ENCODE assay signal across 25 mouse cellular contexts in the genomic region with DNA sequence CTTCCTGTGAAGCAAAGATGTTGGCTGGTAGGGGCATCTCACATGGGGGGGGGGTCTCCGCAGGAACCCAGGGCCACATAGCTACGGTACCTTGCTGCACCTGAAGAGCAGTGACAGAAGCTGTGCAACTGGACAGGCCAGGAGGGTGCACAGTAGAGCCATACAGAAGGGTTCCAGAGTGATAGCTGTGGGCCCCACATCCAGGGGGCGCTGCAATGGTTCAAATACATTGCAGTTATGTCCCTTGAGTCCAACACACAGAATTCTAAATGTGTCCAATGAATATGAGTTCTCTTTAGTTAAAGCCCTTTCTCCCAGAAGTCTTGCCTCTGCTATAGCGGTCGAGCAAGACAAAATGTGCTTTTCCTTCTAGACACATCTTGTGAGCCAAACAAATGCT.
DNase-seq lines count a peak whose midpoint lies in the region; ATAC-seq and TF ChIP-seq lines count a peak whose summit lies in the region.
"Had no signal": no experiment of that assay in that cellular context is flagged by ENCODE, and none has a peak within 500 bp of the region (broad histone marks: within the 10 kb centered on the region; RNA-seq: fewer than 3 reads in every experiment).

No protein-coding gene starts in this region.

- H3K4me3 ChIP-seq in heart, adult 2 months: no peak overlapping the region
- no peak overlapping the region for H3K4me3 ChIP-seq in layer of hippocampus, adult 2 months
- no peak overlapping the region for H3K4me3 ChIP-seq in lung, postnatal 0 days (ENCODE audit: low read depth, low read length)
- no peak overlapping the region for H3K4me3 ChIP-seq in ES-Bruce4 (ENCODE audit: low read depth, low read length)
- H3K4me3 ChIP-seq: embryonic facial prominence, embryonic 15.5 days; erythroblast, embryonic 14.5 days; forebrain, embryonic 10.5 days; gastrocnemius, adult 2 months; heart, embryonic 10.5 days; hindbrain, embryonic 13.5 days had no signal

- H3K4me2 ChIP-seq in lung, postnatal 0 days (replicated peaks; ENCODE audit: low read depth, low read length): no peak overlapping the region
- H3K4me2 ChIP-seq: embryonic facial prominence, embryonic 15.5 days; hindbrain, embryonic 13.5 days had no signal

- no peak for TF ChIP-seq POLR2A in heart, adult 2 months (IDR thresholded peaks at IDR 0.05; ENCODE audit: insufficient read depth, low read depth, low read length)
- TF ChIP-seq POLR2A in ES-Bruce4 (IDR thresholded peaks at IDR 0.05; ENCODE audit: insufficient read depth, low read length): no peak

- 87% methylated on average over 5 of the region's 5 CpGs for WGBS in heart, adult 2 months
- 85% methylated on average over 5 of the region's 5 CpGs for WGBS in lung, postnatal 0 days

- no peaks in the 10 kb centered on the region for H3K79me2 ChIP-seq in heart, adult 2 months (replicated peaks; ENCODE audit: control insufficient read depth, insufficient read depth, low read length)

- no peaks in the 10 kb centered on the region for H3K9me3 ChIP-seq in lung, postnatal 0 days (ENCODE audit: low read length)
- H3K9me3 ChIP-seq in ES-Bruce4 (replicated peaks; ENCODE audit: control insufficient read depth, insufficient read depth, low read length, poor library complexity, severe bottlenecking): no peaks in the 10 kb centered on the region
- H3K9me3 ChIP-seq: embryonic facial prominence, embryonic 15.5 days; forebrain, embryonic 10.5 days; heart, embryonic 10.5 days; hindbrain, embryonic 13.5 days had no signal

- no peak overlapping the region for H3K9ac ChIP-seq in heart, adult 2 months (ENCODE audit: low read depth, low read length)
- no peak overlapping the region for H3K9ac ChIP-seq in lung, postnatal 0 days (replicated peaks; ENCODE audit: low read depth)
- no peak overlapping the region for H3K9ac ChIP-seq in ES-Bruce4 (ENCODE audit: low read depth, poor library complexity, severe bottlenecking)
- H3K9ac ChIP-seq: embryonic facial prominence, embryonic 15.5 days; hindbrain, embryonic 13.5 days had no signal

- intact Hi-C loops in heart, adult 2 months (cut with DNase I): no loop called here

- ATAC-seq in lung, postnatal 0 days: no peak
- ATAC-seq: CD4-positive, CD25-positive, alpha-beta regulatory T cell, adult 4 months; forebrain, embryonic 14.5 days had no signal

- H3K27me3 ChIP-seq in heart, adult 2 months (ENCODE audit: control insufficient read depth, insufficient read depth, low read length): no peaks in the 10 kb centered on the region
- no peaks in the 10 kb centered on the region for H3K27me3 ChIP-seq in lung, postnatal 0 days (replicated peaks; ENCODE audit: insufficient read depth, low read length)
- no peaks in the 10 kb centered on the region for H3K27me3 ChIP-seq in ES-Bruce4 (ENCODE audit: control insufficient read depth, insufficient read depth, low read length, poor library complexity, severe bottlenecking)
- H3K27me3 ChIP-seq: embryonic facial prominence, embryonic 15.5 days; hindbrain, embryonic 13.5 days had no signal

- no peak overlapping the region for H3K27ac ChIP-seq in heart, adult 2 months
- H3K27ac ChIP-seq in layer of hippocampus, adult 2 months: peak overlapping the region; percentile 53; the same call in 1 of the 2 replicates
- H3K27ac ChIP-seq in lung, postnatal 0 days (ENCODE audit: low read length): no peak overlapping the region
- H3K27ac ChIP-seq in ES-Bruce4 (ENCODE audit: insufficient read depth, low read length): no peak overlapping the region
- H3K27ac ChIP-seq: embryonic facial prominence, embryonic 15.5 days; forebrain, embryonic 10.5 days; gastrocnemius, adult 2 months; heart, embryonic 10.5 days; hindbrain, embryonic 13.5 days had no signal

- H3K36me3 ChIP-seq in heart, adult 2 months (ENCODE audit: control insufficient read depth, insufficient read depth, low read length): no peaks in the 10 kb centered on the region
- H3K36me3 ChIP-seq in lung, postnatal 0 days (ENCODE audit: insufficient read depth, low read length): no peaks in the 10 kb centered on the region
- no peaks in the 10 kb centered on the region for H3K36me3 ChIP-seq in ES-Bruce4 (ENCODE audit: control insufficient read depth, insufficient read depth, low read length, poor library complexity, severe bottlenecking)
- H3K36me3 ChIP-seq: embryonic facial prominence, embryonic 15.5 days; forebrain, embryonic 10.5 days; heart, embryonic 10.5 days; hindbrain, embryonic 13.5 days had no signal

- no peak for TF ChIP-seq EP300 in heart, adult 2 months (IDR thresholded peaks at IDR 0.05; ENCODE audit: insufficient read depth, low read depth, low read length)
- TF ChIP-seq EP300 in lung, postnatal 0 days (IDR thresholded peaks at IDR 0.05): no peak
- no peak for TF ChIP-seq EP300 in ES-Bruce4 (IDR thresholded peaks at IDR 0.05; ENCODE audit: insufficient read depth, low read depth, low read length)

- TF ChIP-seq CTCF in heart, adult 2 months (IDR thresholded peaks at IDR 0.05): 0 out of 2 replicates have a peak, but pooled peaks have one; percentile 4
- peak; percentile 51 for TF ChIP-seq CTCF in layer of hippocampus, adult 2 months (conservative IDR thresholded peaks at IDR 0.05)
- peak; percentile 38 for TF ChIP-seq CTCF in lung, postnatal 0 days (IDR thresholded peaks at IDR 0.05)
- TF ChIP-seq CTCF in ES-Bruce4 (IDR thresholded peaks at IDR 0.05; ENCODE audit: low read depth, low read length): peak; percentile 9

- no peaks in the 10 kb centered on the region for H3K4me1 ChIP-seq in heart, adult 2 months (ENCODE audit: control insufficient read depth, insufficient read depth, low read length)
- H3K4me1 ChIP-seq in lung, postnatal 0 days (ENCODE audit: insufficient read depth, low read depth, low read length): no peaks in the 10 kb centered on the region
- H3K4me1 ChIP-seq in ES-Bruce4 (ENCODE audit: control insufficient read depth, insufficient read depth, low read length): no peaks in the 10 kb centered on the region
- H3K4me1 ChIP-seq: embryonic facial prominence, embryonic 15.5 days; forebrain, embryonic 10.5 days; heart, embryonic 10.5 days; hindbrain, embryonic 13.5 days had no signal

- DNase-seq in heart, adult 2 months: no peak
- no peak for DNase-seq in heart, adult 9 months (ENCODE audit: low spot score in 2 of 2)
- DNase-seq in layer of hippocampus, adult 2 months (ENCODE audit: low spot score in 2 of 2): peak in 1 of 2 experiments; percentile 26
- DNase-seq in layer of hippocampus, adult 9-11 months: no peak
- DNase-seq in lung, postnatal 0 days (ENCODE audit: low spot score): no peak
- DNase-seq in lung, adult 18-20 months: no peak
- DNase-seq in retina, embryonic 14.5 days (ENCODE audit: low spot score): no peak
- DNase-seq: adrenal gland, postnatal 10 days; B cell, adult 2 months; cerebellum, adult 11 months; cerebellum, adult 8-10 months; cerebellum, postnatal 14 days; embryo, embryonic 11 days; gastrocnemius, adult 2 months; gastrocnemius, postnatal 25 days; heart, postnatal 10 days; heart, postnatal 4 days had no signal
